Mouse (Mus musculus) liver, embryonic 14.5 days (tissue): ENCODE measurements around the gene Ston2.

ENCODE experiments used
- CTCF ChIP-seq: IDR thresholded peaks from 2 replicates; pipeline ENCODE4 v1.5.1; 2016; ENCODE audit warnings: antibody characterized with exemption, low read depth, control low read depth
- EP300 ChIP-seq: IDR thresholded peaks from 2 replicates; pipeline ENCODE4 v1.6.1; 2016; ENCODE audit warnings: antibody characterized with exemption, low read depth

DNA sequence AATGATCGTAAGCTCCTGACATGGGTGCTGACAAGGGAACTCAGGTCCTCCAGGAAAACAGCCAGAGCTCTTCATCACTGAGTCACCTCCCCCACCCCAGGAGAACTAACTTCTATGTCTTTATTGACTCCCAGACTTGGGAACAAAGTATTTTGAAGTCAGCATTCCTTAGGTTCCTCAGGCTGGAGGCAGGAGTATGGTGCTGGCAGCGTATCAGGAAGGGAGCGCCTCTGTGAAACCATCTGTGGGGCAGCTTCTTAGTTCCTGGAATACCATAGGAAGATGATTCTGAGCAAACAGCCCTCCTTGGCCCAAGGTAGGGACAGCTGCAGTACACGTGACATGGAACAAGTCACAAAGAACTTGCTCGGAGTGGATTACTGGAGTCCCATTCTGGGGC, 84.7 kb downstream of the Ston2 start:
- TF ChIP-seq CTCF: no peak
- no peak for TF ChIP-seq EP300
